Mouse (Mus musculus) gastrocnemius, postnatal 10 days (tissue): ENCODE data around the gene Bcl10. TPM values are rescaled to one million over a fixed set of nuclear protein-coding genes. Genes with fewer than 3 reads are reported as not detected.
"Not testable (repeated sequence)": the region's sequence is repeated elsewhere in the genome, so short reads cannot be mapped to it uniquely, and the experiment has no call there.

Experiments
- DNase-seq: peaks from one replicate; pipeline ENCODE4 v3.0.0; 2021; ENCODE audit warnings: mixed read lengths
- long read RNA-seq, 2 experiments: library from polyadenylated mRNA; stranded (forward); transcript quantifications; one replicate each; pipeline ENCODE4 v2.0.0; 2021
- total RNA-seq, 2 experiments: library from RNA; stranded (reverse); gene quantifications; 2 replicates each; pipeline ENCODE4 v1.2.3; 2021

The Bcl10 gene
- 10 to 100 TPM; 17.3 to 17.4 TPM for total RNA-seq
- long read RNA-seq, experiment 1, transcript Bcl10-201 (3 exons, 1,949 nt) = major isoform, 31 of 31 reads
- long read RNA-seq, experiment 1, partial matches to known transcripts = 0 of 31 reads
- long read RNA-seq, experiment 1, other reads (novel, unspliced or antisense) = 0 of 31 reads
- long read RNA-seq, experiment 2, transcript Bcl10-201 (3 exons, 1,949 nt) = major isoform, 39 of 43 reads
- long read RNA-seq, experiment 2, partial matches to known transcripts = 1 of 43 reads
- long read RNA-seq, experiment 2, other reads (novel, unspliced or antisense) = 3 of 43 reads

GRCm38 (mm10) chr3:145922019-145922854 lies at the start of gene Bcl10:
Bcl10 (plus strand) TSS chr3:145922804.
- no peak for DNase-seq

DNA sequence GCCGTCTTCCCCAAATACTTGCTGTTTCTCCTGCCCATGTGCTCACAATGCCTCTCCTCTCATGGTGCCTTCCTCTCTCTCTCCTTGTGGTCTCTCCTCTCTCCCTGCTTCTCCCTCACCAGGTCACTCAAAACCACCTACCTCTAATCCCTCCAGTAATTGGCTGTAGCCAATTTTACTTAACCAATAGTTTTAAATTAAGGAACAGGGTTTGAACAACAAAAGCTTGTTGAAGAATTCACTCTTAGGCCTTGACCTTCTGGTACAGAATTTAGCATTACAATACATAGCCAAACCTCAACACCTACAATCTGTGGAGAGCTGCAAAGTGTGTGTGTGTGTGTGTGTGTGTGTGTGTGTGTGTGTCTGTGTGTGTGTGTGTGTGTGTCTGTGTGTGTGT lies 49.3 kb upstream of the Bcl10 start:
- no peak for DNase-seq

- DNase-seq = peak; percentile 79
Observed at GRCm38 (mm10) chr3:145874126-145874525, 48.5 kb upstream of the Bcl10 start.

DNA sequence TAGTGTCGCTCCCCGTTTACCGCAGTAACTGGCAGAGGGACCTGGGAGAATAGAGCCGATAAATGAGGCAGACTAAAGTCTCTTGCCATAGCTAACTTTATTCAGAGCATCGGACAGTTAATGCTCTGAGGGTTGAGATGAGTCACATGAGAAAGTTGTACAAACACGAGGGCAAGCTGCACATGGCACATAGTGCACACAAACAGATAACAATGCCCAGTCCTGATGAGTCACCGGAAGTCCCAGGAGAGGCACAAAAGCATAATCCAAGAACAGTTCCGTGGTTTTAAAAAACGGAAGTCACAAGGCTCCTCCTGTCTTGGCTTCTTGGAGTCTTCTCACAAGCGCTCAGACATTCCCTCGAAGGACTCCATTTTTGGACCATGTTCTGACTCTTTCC lies 46.5 kb upstream of the Bcl10 start:
- DNase-seq = no peak

- DNase-seq = not testable (repeated sequence)
Observed at GRCm38 (mm10) chr3:145878867-145879266, 43.7 kb upstream of the Bcl10 start.

DNA sequence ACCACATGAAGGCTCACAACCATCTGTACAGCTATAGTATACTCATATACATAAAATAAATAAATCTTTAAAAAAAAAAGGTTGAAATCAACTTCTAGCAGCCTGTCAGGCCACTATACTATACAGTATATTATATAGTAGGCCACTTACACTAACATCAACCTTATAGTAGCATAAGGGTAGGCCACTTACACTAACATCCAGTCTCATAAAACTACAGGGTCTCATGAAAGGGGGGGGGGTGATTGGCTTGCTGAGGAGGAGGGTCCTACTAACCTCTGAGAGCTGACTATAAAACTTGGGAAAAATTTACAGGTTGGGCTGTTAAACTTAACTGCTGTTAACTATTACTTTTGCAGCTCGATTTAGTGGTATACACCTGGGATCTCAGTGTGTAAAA lies 42.3 kb upstream of the Bcl10 start:
- DNase-seq = no peak

DNA sequence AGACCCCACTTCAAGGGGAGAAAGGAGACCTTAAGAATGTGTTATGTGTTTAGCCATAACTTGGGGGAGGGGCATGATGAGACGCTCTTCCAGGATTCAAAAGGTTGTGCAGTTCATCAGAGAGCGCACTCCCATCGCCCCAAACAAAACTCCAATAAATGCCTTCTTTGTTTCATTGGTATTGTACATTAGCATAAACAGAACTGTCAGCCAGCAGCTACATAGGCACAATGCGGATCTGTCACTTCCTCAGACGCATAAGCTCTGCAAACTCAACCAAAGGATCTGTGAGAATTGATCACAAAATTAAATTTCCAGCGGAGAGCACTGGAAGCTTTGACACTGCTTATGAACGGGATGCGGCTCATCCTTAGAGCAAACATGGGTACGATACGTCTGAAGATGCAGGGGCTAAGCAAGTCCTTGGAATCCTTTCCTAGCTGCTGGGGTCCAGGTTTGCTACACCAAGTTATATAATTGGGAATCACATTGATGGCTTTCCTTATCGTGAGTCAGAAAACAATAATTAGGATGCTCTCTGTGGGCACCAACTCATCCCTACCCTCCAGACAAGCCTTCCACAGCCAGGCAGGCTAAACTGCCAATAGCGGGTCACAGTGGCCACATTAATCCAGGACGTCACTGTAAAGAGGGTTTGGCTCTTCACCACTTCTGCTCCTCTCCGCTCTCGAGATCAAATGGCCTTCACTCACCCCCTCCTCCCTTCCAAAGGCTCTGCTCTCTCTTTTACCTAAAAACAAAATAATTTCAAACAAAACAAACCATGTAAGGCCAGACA lies 40.3 kb upstream of the Bcl10 start:
- no peak for DNase-seq

DNA sequence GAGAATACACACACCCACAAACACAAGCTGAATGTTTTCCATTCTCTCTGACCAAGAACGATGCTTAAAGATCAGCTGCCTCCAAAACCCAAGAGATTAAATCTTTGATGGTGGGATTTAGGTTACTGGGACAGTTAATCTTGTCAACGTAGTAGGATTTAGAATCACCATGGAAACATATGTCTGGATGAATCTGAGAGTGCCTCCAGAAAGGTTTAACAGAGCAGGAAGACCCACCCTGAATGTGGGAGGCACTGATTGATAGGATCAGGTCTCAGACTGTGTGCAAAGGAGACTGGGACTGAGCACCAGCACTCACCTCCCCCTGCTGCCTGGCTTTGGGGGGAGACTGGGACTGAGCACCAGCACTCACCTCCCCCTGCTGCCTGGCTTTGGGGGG lies 39.4 kb upstream of the Bcl10 start:
- DNase-seq = no peak

GRCm38 (mm10) chr3:145885376-145885775 lies 37.2 kb upstream of the Bcl10 start:
- DNase-seq = no peak

DNA sequence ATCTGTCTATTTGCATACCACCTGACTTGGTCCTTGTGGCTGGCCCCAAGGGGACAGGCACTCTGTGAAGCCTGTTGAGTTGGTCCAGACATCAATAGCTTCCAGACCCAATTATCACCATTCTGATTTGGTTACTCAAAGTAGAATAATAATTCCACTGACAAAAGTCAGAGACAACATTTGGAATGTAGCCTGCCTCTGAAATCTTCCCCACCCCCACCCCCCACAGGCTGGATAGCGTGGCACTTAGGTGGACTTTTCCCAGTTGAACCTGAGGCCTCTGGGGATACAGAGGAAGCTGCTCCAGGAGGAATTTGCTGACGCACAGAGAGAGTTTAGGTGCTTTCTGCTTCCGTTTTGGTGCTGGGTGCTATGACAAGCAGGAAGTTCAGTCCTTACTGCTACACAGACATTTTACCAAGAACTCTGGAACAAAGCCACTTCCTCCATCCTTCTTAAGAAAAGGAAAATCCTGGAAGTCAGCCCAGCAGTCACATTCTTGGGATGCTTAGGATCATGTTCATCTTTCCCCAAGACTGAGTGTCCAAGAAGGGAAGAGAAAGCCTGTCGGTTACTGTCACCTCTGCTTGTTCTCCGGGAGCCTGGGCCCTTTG lies 36.6 kb upstream of the Bcl10 start:
- DNase-seq = no peak

- DNase-seq = no peak
Observed at GRCm38 (mm10) chr3:145887430-145887971, 35.1 kb upstream of the Bcl10 start.

GRCm38 (mm10) chr3:145890346-145891132 lies 32.1 kb upstream of the Bcl10 start:
- DNase-seq = no peak

DNA sequence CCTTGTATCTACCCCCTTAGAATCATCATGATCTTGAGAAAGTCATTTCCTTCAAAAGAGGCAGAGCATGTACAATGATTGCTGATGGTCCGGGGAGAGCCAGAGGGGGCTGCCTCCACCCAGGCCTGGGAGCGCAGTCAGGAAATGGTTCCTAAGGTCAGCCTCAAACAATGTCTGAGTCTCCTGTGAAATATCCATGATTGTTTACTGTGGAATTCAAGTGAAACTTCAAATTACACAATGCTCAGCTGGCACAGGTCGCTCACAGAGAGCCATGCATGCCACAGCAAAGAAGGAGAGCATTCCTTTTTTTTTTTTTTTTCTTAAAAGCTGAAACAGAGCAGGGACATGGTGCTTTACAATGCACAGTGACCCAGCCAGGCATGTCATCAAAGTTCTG lies 30.2 kb upstream of the Bcl10 start:
- DNase-seq = no peak

GRCm38 (mm10) chr3:145894131-145894530 lies 28.5 kb upstream of the Bcl10 start:
- DNase-seq = no peak

- DNase-seq = peak; percentile 54
Observed at GRCm38 (mm10) chr3:145897749-145898148, 24.9 kb upstream of the Bcl10 start.

DNA sequence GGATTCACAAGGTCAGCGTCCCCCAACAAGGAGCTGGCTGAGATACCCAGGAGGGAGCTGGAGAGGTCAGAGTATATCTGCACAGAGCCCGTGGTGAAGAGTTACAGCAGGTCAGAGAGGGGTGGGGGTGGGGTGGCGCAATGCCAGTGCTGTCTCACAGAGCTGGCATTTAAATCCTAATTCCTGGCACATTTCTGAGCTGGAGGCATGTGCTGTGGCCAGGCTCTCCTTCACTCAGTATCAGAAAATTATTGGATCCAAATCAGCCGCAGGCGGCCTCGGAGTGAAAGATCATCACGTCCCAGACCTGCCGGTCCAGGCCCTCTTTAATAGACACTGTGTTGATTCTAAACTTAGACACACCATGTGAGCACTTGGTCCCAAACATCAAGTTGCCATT lies 22.8 kb upstream of the Bcl10 start:
- no peak for DNase-seq

GRCm38 (mm10) chr3:145903530-145903929 lies 19.1 kb upstream of the Bcl10 start:
- DNase-seq = no peak

GRCm38 (mm10) chr3:145904850-145905776 lies 17.5 kb upstream of the Bcl10 start:
- DNase-seq = peak; percentile 80

DNA sequence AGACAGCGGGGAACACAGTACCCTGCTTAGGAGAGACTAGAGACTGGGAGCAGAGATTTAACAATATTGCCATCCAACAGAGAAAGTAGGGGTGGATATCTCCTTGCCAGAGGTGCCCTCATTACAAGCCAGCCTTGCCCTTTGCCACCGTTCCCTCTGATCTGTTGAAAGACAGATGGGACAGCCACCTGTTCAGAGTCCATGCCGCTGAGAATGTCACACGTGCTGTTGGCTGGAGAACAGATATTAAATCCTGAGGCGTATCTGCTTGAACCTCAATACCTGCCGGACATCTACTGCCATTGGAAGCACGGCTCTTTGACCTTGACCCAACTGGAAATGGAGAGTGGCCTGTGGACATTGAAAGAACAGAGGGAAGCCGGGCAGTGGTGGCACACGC lies 16.0 kb upstream of the Bcl10 start:
- no peak for DNase-seq

DNA sequence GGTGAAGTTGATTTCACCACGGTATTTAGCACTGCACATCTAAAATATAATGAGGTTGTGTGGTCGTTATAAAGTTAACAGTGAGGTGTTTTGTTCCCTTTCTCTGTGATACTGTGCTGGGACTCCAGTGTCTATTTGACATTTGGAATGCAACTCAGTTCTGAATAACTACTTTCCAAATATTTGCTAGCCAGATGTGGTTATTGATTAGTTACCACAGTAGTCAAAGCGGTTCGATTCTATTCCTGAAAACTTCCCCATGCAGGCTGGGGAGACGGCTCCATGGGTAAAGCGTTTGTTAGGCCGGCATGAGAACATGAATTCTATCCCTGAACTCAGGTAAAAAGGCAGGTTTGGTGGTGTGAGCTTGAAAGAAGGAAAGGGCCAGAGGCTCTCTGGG lies 10.1 kb upstream of the Bcl10 start:
- DNase-seq = no peak
